Mouse (Mus musculus) left cerebral cortex, adult 18-20 months (tissue): ENCODE measurements around the gene Pex19. TPM values are rescaled to one million over a fixed set of nuclear protein-coding genes. Genes with fewer than 3 reads are reported as not detected.

Experiments used
- DNase-seq, 2 experiments: peaks; one replicate each; pipeline ENCODE4 v3.0.0; 2021 to 2022; ENCODE audit warnings: low spot score in 2 of 2, mixed read lengths in 1 of 2
- total RNA-seq, 2 experiments: library from RNA; stranded (reverse); gene quantifications; 2 replicates each; pipeline ENCODE4 v1.2.3; 2021

Gene Pex19
- total RNA-seq, 2 experiments from 2014 or later: 87.3 to 87.5 TPM

GRCm38 (mm10) chr1:172180881-172181280 is 54.3 kb downstream of the Pex19 start:
- DNase-seq: no peak

DNA sequence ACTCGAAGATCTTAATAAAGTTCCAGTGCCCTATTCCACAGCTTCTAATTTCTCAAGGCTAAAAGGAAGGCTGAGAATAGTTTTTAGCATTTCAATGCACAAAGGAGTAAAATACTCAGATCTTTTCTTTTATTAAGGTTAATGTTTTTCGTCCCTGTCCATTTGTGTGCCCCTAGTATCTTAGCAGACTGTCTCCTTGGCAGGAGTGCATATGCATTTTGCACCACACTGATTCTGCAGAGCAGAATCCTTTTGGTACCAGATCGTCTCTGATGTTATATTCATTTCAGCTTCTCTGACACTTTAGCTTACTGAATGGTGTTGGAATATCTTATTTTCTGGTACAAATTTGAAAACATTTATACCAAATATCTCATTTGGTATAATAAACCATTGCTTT is 55.2 kb downstream of the Pex19 start:
- DNase-seq: no peak

- DNase-seq: no peak
Measured at GRCm38 (mm10) chr1:172183056-172183455, 56.5 kb downstream of the Pex19 start.

DNA sequence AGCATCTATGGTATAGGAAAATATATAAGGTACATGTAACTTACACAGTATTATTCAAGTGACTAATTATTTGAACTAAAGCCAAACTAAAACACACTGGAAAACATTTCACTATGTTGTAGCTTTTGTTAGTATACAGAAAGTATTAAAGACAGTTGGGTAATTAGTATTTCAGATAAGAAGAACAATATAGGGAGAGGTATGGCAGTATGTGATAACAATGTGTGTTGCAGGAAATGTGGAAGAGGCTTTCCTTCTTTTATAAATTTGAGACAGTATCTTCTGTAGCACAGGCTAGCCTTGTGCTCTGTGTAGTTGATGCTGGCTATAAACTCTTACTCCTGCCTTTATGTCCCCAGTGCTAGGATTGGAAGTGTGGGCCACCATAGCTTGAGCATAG is 57.4 kb downstream of the Pex19 start:
- DNase-seq: no peak

Other genes starting within 250 kb of the Pex19 start
- under 1 TPM in 1 of 2 experiments, not detected in 1; 0.12 TPM for gene Gm10521, start 231.1 kb upstream of the Pex19 start, total RNA-seq
- gene Slamf6, start 209.2 kb upstream of the Pex19 start, total RNA-seq: under 1 TPM; 0.12 to 0.30 TPM
- 10 to 100 TPM; 10.2 to 13.7 TPM for gene Vangl2, start 98.3 kb upstream of the Pex19 start, total RNA-seq
- gene Nhlh1, start 69.2 kb upstream of the Pex19 start, total RNA-seq: under 1 TPM; 0.28 to 0.40 TPM
- 100 to 1,000 TPM; 147 to 151 TPM for gene Copa, start 44.2 kb upstream of the Pex19 start, total RNA-seq
- 10 to 100 TPM; 56.6 to 59.3 TPM for gene Ncstn, start 44.0 kb upstream of the Pex19 start, total RNA-seq
- gene Dcaf8, start 21.3 kb downstream of the Pex19 start, total RNA-seq: 100 to 1,000 TPM; 117 TPM
- gene Pea15a, start 80.0 kb downstream of the Pex19 start, total RNA-seq: 100 to 1,000 TPM; 412 to 456 TPM
- gene Casq1, start 93.1 kb downstream of the Pex19 start, total RNA-seq: under 1 TPM in 1 of 2 experiments, not detected in 1; 0.63 TPM
- not detected for gene Atp1a4, start 131.7 kb downstream of the Pex19 start, total RNA-seq
- gene Igsf8, start 134.9 kb downstream of the Pex19 start, total RNA-seq: 100 to 1,000 TPM; 278 to 283 TPM
- 100 to 1,000 TPM; 588 to 687 TPM for gene Atp1a2, start 171.3 kb downstream of the Pex19 start, total RNA-seq
- 100 to 1,000 TPM; 132 to 133 TPM for gene Kcnj9, start 202.6 kb downstream of the Pex19 start, total RNA-seq
- 10 to 100 TPM; 67.5 to 87.1 TPM for gene Kcnj10, start 214.5 kb downstream of the Pex19 start, total RNA-seq
- gene Pigm, start 249.8 kb downstream of the Pex19 start, total RNA-seq: 1 to 10 TPM; 7.9 to 8.6 TPM